Mouse (Mus musculus): ENCODE data around the gene Tlr8. TPM values are rescaled to one million over a fixed set of nuclear protein-coding genes. Genes with fewer than 3 reads are reported as not detected.

The Tlr8 gene
- polyA plus RNA-seq, 1 experiment from 2014 or later = 0.09 TPM

GRCm38 (mm10) chrX:167226570-167226969, 37.6 kb downstream of the Tlr8 start:
- Histone ChIP-seq H3K4me2 (replicated peaks) (no peak overlapping the region), H3K4me3 (no peak overlapping the region), H3K4me1 (no peaks in the 10 kb centered on the region), H3K9ac (replicated peaks) (no peak overlapping the region), H3K27ac (replicated peaks) (no peak overlapping the region), H3K9me3 (no peaks in the 10 kb centered on the region), H3K36me3 (no peaks in the 10 kb centered on the region), H3K27me3 (no peaks in the 10 kb centered on the region)
- no peak for ATAC-seq (replicated peaks)
- 95% methylated on average over 5 of the region's 5 CpGs for WGBS

- Histone ChIP-seq H3K9ac (replicated peaks) (no peak overlapping the region), H3K27me3 (no peaks in the 10 kb centered on the region), H3K4me1 (peaks cover 19% of the 10 kb centered on the region), H3K36me3 (no peaks in the 10 kb centered on the region), H3K4me3 (no peak overlapping the region), H3K4me2 (replicated peaks) (no peak overlapping the region), H3K27ac (replicated peaks) (peak overlapping the region; percentile 50; the same call in 1 of the 2 replicates), H3K9me3 (no peaks in the 10 kb centered on the region)
- WGBS = 25% methylated on average over 8 of the region's 8 CpGs
- ATAC-seq (replicated peaks) = 0 out of 2 replicates have a peak, but pooled peaks have one; percentile 20
These were observed 51.4 kb downstream of the Tlr8 start for GRCm38 (mm10) chrX:167212707-167213106.

GRCm38 (mm10) chrX:167211871-167212555, 52.1 kb downstream of the Tlr8 start:
- Histone ChIP-seq H3K27me3 (no peaks in the 10 kb centered on the region), H3K9me3 (no peaks in the 10 kb centered on the region), H3K4me3 (no peak overlapping the region), H3K4me1 (peaks cover 19% of the 10 kb centered on the region), H3K4me2 (replicated peaks) (no peak overlapping the region), H3K36me3 (no peaks in the 10 kb centered on the region), H3K27ac (replicated peaks) (peak overlapping the region; percentile 50; the same call in 1 of the 2 replicates), H3K9ac (replicated peaks) (no peak overlapping the region)
- 36% methylated on average over 9 of the region's 9 CpGs for WGBS
- no peak for ATAC-seq (replicated peaks)

DNA sequence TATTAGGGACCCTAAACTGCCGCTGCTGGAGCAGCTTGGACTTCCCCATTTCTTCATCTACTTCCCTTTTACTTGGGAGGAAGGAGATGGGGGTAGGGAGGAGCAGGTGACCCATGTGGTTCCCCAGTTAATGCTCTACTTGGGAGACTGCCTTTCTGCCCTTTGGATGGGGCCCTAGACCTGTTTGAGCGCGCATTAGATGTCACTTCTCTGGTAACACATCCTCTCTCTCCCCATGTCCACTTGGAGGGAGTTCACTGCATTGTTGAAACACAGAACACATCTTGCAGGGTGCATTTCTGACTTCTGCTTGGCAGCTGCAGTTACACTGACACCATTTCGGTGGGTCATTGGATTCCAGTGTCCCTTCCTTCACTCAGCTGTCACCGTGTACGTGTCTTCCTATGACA, 53.8 kb downstream of the Tlr8 start:
- no peak overlapping the region for H3K9ac ChIP-seq (replicated peaks)
- H3K9me3 ChIP-seq = no peaks in the 10 kb centered on the region
- H3K4me3 ChIP-seq = peak overlapping the region; percentile 59
- no peak for ATAC-seq (replicated peaks)
- H3K36me3 ChIP-seq = no peaks in the 10 kb centered on the region
- no peaks in the 10 kb centered on the region for H3K27me3 ChIP-seq
- peak overlapping the region; percentile 48 for H3K4me2 ChIP-seq (replicated peaks)
- peak overlapping the region; percentile 95; the same call in 1 of the 2 replicates for H3K27ac ChIP-seq (replicated peaks)
- H3K4me1 ChIP-seq = peaks cover 19% of the 10 kb centered on the region
- 65% methylated on average over 6 of the region's 6 CpGs for WGBS

DNA sequence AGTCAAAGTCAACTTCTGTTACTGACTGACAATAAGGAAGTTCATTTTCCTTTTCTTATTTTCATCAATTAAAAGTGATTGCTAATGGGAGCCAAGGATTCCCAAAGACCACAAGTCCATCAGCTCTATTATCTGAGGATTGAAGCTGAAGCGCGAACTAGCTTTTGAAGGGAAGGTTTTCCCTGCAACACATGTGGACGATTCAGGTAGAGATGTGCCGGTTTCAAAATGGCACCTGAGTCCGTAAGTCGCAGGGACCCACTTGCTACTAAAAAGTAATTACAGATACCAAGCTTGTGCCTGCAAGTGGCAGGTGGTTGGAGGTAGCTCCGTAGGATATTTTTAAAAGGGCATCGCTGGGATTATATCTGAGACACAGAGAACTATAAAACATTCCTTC, 54.3 kb downstream of the Tlr8 start:
- peak overlapping the region; percentile 48 for H3K4me2 ChIP-seq (replicated peaks)
- no peaks in the 10 kb centered on the region for H3K27me3 ChIP-seq
- ATAC-seq (replicated peaks) = no peak
- H3K4me3 ChIP-seq = peak overlapping the region; percentile 59
- no peaks in the 10 kb centered on the region for H3K9me3 ChIP-seq
- H3K27ac ChIP-seq (replicated peaks) = peak overlapping the region; percentile 95
- H3K36me3 ChIP-seq = no peaks in the 10 kb centered on the region
- 45% methylated on average over 8 of the region's 8 CpGs for WGBS
- H3K4me1 ChIP-seq = peaks cover 19% of the 10 kb centered on the region
- H3K9ac ChIP-seq (replicated peaks) = peak overlapping the region; percentile 81; the same call in 1 of the 2 replicates

GRCm38 (mm10) chrX:167208978-167209754, 55.0 kb downstream of the Tlr8 start, which contains the start of gene Tmsb4x:
TSS of gene Tmsb4x (minus strand) at chrX:167209315.
- Histone ChIP-seq H3K4me2 (replicated peaks) (peak within 1 kb of the TSS; percentile 48), H3K4me3 (peak within 1 kb of the TSS; percentile 59), H3K27me3 (no peaks in the 10 kb centered on the region), H3K36me3 (no peaks in the 10 kb centered on the region), H3K9me3 (no peaks in the 10 kb centered on the region), H3K9ac (replicated peaks) (peak within 1 kb of the TSS; percentile 81), H3K4me1 (peaks cover 19% of the 10 kb centered on the region), H3K27ac (replicated peaks) (peak within 1 kb of the TSS; percentile 95)
- ATAC-seq (replicated peaks) = peak; percentile 92
- 15% methylated on average over 39 of the region's 39 CpGs for WGBS

GRCm38 (mm10) chrX:167208506-167208820, 55.7 kb downstream of the Tlr8 start:
- Histone ChIP-seq H3K9ac (replicated peaks) (peak overlapping the region; percentile 81), H3K36me3 (no peaks in the 10 kb centered on the region), H3K9me3 (no peaks in the 10 kb centered on the region), H3K27ac (replicated peaks) (peak overlapping the region; percentile 95), H3K4me1 (peaks cover 19% of the 10 kb centered on the region), H3K4me2 (replicated peaks) (no peak overlapping the region), H3K27me3 (no peaks in the 10 kb centered on the region), H3K4me3 (peak overlapping the region; percentile 59)
- 22% methylated on average over 16 of the region's 16 CpGs for WGBS
- ATAC-seq (replicated peaks) = 0 out of 2 replicates have a peak, but pooled peaks have one; percentile 17

DNA sequence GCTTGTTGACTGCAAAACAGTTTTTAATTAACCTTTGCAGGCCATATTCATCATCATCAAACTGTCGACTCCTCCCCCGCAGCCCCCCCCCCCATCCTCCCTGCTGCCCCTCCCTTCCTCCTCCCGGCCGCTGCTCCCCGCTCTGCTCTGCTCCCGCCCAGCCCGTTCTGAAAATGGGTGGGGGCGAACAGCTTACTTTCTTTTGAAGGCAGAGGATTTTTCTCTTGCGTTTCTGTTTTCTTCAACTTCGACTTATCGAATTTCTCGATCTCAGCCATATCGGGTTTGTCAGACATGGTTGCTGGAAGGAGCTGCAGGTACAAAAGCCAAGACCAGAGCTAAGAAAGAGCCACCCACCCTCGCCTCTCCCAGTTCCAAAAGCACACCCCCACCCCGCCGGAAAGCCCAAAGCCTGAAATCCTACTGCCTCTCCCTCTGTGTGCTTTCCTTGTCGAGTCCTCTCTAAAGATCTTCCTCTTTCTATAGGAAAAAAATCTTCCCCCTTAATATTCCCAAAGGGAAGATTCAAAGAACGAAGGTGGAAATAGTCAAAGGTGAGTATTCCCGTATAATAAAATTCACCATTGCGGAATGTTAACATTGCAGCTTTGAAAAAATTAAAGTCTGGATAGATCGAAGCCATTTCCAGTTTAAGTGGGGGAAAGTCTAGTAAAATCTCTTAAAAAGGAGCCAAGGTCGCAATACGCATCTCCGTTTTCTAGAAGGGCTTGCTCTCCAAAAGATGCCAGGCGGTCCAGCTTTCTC, 56.2 kb downstream of the Tlr8 start:
- no peaks in the 10 kb centered on the region for H3K36me3 ChIP-seq
- ATAC-seq (replicated peaks) = peak; percentile 35; the same call in 1 of the 2 replicates

DNA sequence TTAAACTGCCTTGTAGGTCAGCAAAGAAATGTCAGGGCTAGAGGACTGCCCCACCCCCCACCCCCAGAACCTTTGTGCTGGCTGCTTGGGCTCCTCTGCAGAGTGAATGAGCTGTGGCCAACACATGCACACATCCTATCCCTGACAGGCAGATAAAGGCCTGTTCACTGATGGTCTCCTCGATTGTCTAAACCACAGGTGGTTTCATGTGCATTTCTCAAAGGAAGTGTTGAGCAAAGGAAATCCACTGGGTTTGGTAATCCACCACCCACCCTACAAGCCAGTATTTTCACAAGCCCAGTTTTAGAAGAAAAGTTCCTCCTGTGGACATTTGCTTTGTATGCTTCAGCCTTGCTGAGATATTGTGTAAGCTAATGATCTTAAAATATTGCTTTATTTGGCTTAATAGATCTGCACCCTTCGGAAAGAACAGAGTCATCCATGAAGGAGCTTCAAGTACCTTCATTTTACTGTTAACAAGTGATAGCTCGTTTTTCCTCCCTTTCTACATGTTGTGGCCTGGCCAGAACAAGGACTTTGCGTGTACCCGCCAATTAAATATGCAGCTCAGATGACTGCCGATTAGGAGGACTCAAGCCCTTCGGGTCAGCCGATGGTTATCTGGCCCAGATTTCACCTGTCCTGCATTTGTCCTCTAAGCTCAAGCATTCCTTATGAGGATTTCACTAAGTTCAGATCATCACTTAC, 58.2 kb downstream of the Tlr8 start:
- peak overlapping the region; percentile 56 for H3K4me2 ChIP-seq (replicated peaks)
- no peaks in the 10 kb centered on the region for H3K36me3 ChIP-seq
- H3K4me3 ChIP-seq = peak overlapping the region; percentile 59
- H3K4me1 ChIP-seq = peaks cover 8% of the 10 kb centered on the region; the same call in 1 of the 2 replicates
- no peaks in the 10 kb centered on the region for H3K9me3 ChIP-seq
- 46% methylated on average over 8 of the region's 8 CpGs for WGBS
- peak overlapping the region; percentile 95 for H3K27ac ChIP-seq (replicated peaks)
- no peak for ATAC-seq (replicated peaks)
- H3K9ac ChIP-seq (replicated peaks) = no peak overlapping the region
- H3K27me3 ChIP-seq = no peaks in the 10 kb centered on the region

More for the DNA sequence above, 56.2 kb downstream of the Tlr8 start:
- Histone ChIP-seq H3K27ac (replicated peaks) (peak overlapping the region; percentile 95), H3K4me2 (replicated peaks) (peak overlapping the region; percentile 56), H3K9me3 (no peaks in the 10 kb centered on the region), H3K4me3 (peak overlapping the region; percentile 59), H3K9ac (replicated peaks) (peak overlapping the region; percentile 81), H3K4me1 (peaks cover 19% of the 10 kb centered on the region), H3K27me3 (no peaks in the 10 kb centered on the region)
- 21% methylated on average over 23 of the region's 25 CpGs for WGBS

DNA sequence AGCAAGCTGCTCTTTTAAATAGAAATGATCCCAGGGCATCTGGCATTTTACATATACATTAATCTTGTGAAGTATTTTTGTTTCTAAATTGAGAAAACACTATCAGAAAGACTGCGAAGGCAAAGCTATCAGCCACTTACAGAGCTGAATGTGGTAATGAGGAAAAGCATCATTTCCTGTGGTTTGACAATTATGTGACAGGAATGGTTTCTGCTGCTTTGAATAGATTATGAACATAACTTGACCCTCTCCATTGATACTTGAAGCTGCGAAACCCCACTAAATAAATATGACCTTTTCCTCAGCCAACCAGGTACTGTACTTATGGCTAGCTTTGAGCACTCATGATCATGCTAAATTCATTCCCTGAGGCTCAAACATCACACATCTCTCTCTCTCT, 62.8 kb downstream of the Tlr8 start:
- Histone ChIP-seq H3K36me3 (no peaks in the 10 kb centered on the region), H3K27ac (replicated peaks) (no peak overlapping the region), H3K27me3 (no peaks in the 10 kb centered on the region), H3K4me1 (no peaks in the 10 kb centered on the region), H3K4me2 (replicated peaks) (no peak overlapping the region), H3K9me3 (no peaks in the 10 kb centered on the region), H3K4me3 (no peak overlapping the region), H3K9ac (replicated peaks) (no peak overlapping the region)
- WGBS = 87% methylated on average over 2 of the region's 2 CpGs
- no peak for ATAC-seq (replicated peaks)

GRCm38 (mm10) chrX:167195228-167195649, 68.9 kb downstream of the Tlr8 start:
- Histone ChIP-seq H3K36me3 (no peaks in the 10 kb centered on the region), H3K9ac (replicated peaks) (no peak overlapping the region), H3K4me3 (no peak overlapping the region), H3K27me3 (no peaks in the 10 kb centered on the region), H3K9me3 (no peaks in the 10 kb centered on the region), H3K4me1 (no peaks in the 10 kb centered on the region), H3K4me2 (replicated peaks) (no peak overlapping the region), H3K27ac (replicated peaks) (no peak overlapping the region)
- 76% methylated on average over 2 of the region's 2 CpGs for WGBS
- no peak for ATAC-seq (replicated peaks)
